Mouse (Mus musculus) kidney, adult 2 months (tissue): ENCODE data around the gene Slc32a1. TPM values are rescaled to one million over a fixed set of nuclear protein-coding genes. Genes with fewer than 3 reads are reported as not detected.

Experiments used
- DNase-seq: peaks from one replicate; pipeline ENCODE4 v3.0.0; 2021
- H3K27ac ChIP-seq: fragments of 200-500 bp; 2 replicates; pipeline ENCODE4 v1.5.1; 2012; ENCODE audit warnings: low read depth, low read length, control low read depth, inconsistent platforms; ENCODE audit not compliant: insufficient read depth
- H3K27me3 ChIP-seq: fragments of 200-500 bp; replicated peaks from 2 replicates; pipeline ENCODE4 v1.6.1; 2012; ENCODE audit warnings: mild to moderate bottlenecking, moderate library complexity, low read length, inconsistent platforms; ENCODE audit not compliant: control insufficient read depth, insufficient read depth
- H3K36me3 ChIP-seq: fragments of 200-500 bp; 2 replicates; pipeline ENCODE4 v1.6.1; 2012; ENCODE audit warnings: mild to moderate bottlenecking, moderate library complexity, low read length, inconsistent platforms; ENCODE audit not compliant: control insufficient read depth, insufficient read depth
- H3K4me1 ChIP-seq: fragments of 200-500 bp; 2 replicates; pipeline ENCODE4 v1.6.1; 2011; ENCODE audit warnings: low read length; ENCODE audit not compliant: control insufficient read depth, insufficient read depth
- H3K4me3 ChIP-seq: fragments of 200-500 bp; 2 replicates; pipeline ENCODE4 v1.5.1; 2011; ENCODE audit warnings: mild to moderate bottlenecking, low read depth, low read length, control low read depth; ENCODE audit not compliant: insufficient read depth
- CTCF ChIP-seq: fragments of 200-500 bp; conservative IDR thresholded peaks from 2 replicates; pipeline ENCODE4 v1.5.1; 2011; ENCODE audit warnings: low read depth, mild to moderate bottlenecking, control low read depth, low read length, moderate library complexity, mixed read lengths; ENCODE audit not compliant: insufficient read depth, insufficient read length
- POLR2A ChIP-seq: fragments of 200-500 bp; IDR thresholded peaks from one replicate; pipeline ENCODE4 v1.6.1; 2011; ENCODE audit warnings: low read depth, low read length, control low read depth
- WGBS: fragments of 180-500 bp; shearing (Covaris S2); methylation state at CpG from one replicate; pipeline ENCODE4 v1.1.7; 2018; 5-methylcytosine and 5-hydroxymethylcytosine counted together
- polyA plus RNA-seq: library from polyadenylated mRNA; depleted of rRNA; stranded (reverse); fragments of >200 nt; gene quantifications from 2 replicates; pipeline ENCODE4 v1.2.3, GENCODE M21; 2012

Gene Slc32a1
- polyA plus RNA-seq, 1 experiment, result not detected

GRCm38 (mm10) chr2:158600517-158600916 is 10.1 kb upstream of the Slc32a1 start:
- DNase-seq, result no peak
- Histone ChIP-seq H3K4me1 (no peaks in the 10 kb centered on the region), H3K36me3 (no peaks in the 10 kb centered on the region), H3K27me3 (no peaks in the 10 kb centered on the region; the same call in 1 of the 2 replicates), H3K4me3 (no peak overlapping the region), H3K27ac (no peak overlapping the region)
- no peak for TF ChIP-seq CTCF
- no peak for TF ChIP-seq POLR2A
- WGBS, result 11% methylated on average over 3 of the region's 3 CpGs

GRCm38 (mm10) chr2:158601326-158601725 is 9.2 kb upstream of the Slc32a1 start:
- TF ChIP-seq CTCF (no peak), POLR2A (no peak)
- Histone ChIP-seq H3K36me3 (no peaks in the 10 kb centered on the region), H3K4me3 (no peak overlapping the region), H3K4me1 (no peaks in the 10 kb centered on the region), H3K27me3 (no peaks in the 10 kb centered on the region; the same call in 1 of the 2 replicates), H3K27ac (no peak overlapping the region)
- WGBS, result 81% methylated on average over 1 of the region's 1 CpGs
- DNase-seq, result no peak

- H3K27me3 ChIP-seq, result no peaks in the 10 kb centered on the region; the same call in 1 of the 2 replicates
- no peak overlapping the region for H3K27ac ChIP-seq
- no peak overlapping the region for H3K4me3 ChIP-seq
- H3K36me3 ChIP-seq, result no peaks in the 10 kb centered on the region
- no peak for TF ChIP-seq CTCF
- TF ChIP-seq POLR2A, result no peak
- WGBS, result 6% methylated on average over 15 of the region's 15 CpGs
- no peak for DNase-seq
- no peaks in the 10 kb centered on the region for H3K4me1 ChIP-seq
Measured at GRCm38 (mm10) chr2:158602663-158603062, 7.9 kb upstream of the Slc32a1 start.

DNA sequence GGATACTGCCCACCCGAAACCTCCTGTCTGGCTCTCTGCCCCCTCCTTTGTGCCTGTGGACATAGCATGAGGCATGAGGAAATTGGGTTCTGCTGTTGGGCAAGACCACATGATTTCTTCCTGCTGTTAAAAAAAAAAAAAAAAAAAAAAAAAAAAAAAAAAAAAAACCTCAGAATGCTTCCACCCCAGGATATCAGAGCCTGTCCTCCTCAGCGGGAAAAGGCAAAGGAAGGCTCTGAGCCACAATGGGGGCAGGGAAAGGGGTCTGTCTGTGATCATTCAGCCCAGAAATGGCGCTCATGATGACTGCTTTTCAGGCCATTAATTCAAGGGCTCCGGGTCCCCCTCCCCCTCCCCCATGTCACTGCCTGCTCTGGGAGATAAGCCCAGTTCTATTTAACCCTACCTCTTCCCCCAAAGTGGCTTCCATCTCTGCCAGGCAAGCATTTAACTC is 4.0 kb upstream of the Slc32a1 start:
- peaks cover 2% of the 10 kb centered on the region; the same call in 1 of the 2 replicates for H3K27me3 ChIP-seq
- TF ChIP-seq CTCF, result no peak
- TF ChIP-seq POLR2A, result no peak
- no peak overlapping the region for H3K27ac ChIP-seq
- no peak for DNase-seq
- H3K4me3 ChIP-seq, result no peak overlapping the region
- H3K36me3 ChIP-seq, result no peaks in the 10 kb centered on the region
- 4% methylated on average over 4 of the region's 4 CpGs for WGBS
- H3K4me1 ChIP-seq, result no peaks in the 10 kb centered on the region

- H3K4me3 ChIP-seq, result no peak overlapping the region
- no peaks in the 10 kb centered on the region for H3K36me3 ChIP-seq
- DNase-seq, result no peak
- H3K4me1 ChIP-seq, result no peaks in the 10 kb centered on the region
- WGBS, result 2% methylated on average over 27 of the region's 27 CpGs
- TF ChIP-seq POLR2A (no peak), CTCF (no peak)
- H3K27ac ChIP-seq, result no peak overlapping the region
- peaks cover 2% of the 10 kb centered on the region for H3K27me3 ChIP-seq
Measured at GRCm38 (mm10) chr2:158609681-158610080, 886 bp upstream of the Slc32a1 start.

DNA sequence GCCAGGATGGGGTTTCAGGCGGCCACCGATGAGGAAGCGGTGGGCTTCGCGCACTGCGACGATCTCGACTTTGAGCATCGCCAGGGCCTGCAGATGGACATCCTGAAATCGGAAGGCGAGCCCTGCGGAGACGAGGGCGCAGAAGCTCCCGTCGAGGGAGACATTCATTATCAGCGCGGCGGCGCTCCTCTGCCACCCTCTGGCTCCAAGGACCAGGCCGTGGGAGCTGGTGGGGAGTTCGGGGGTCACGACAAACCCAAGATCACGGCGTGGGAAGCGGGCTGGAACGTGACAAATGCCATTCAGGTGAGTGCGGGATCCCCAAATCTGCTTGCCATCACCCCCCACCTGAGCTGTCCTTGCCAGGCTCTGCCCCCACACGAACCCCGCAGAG is 756 bp downstream of the Slc32a1 start:
- TF ChIP-seq POLR2A (no peak), CTCF (no peak)
- peaks cover 2% of the 10 kb centered on the region for H3K27me3 ChIP-seq
- H3K4me3 ChIP-seq, result no peak overlapping the region
- no peak overlapping the region for H3K27ac ChIP-seq
- no peaks in the 10 kb centered on the region for H3K4me1 ChIP-seq
- H3K36me3 ChIP-seq, result no peaks in the 10 kb centered on the region
- WGBS, result 3% methylated on average over 30 of the region's 30 CpGs
- no peak for DNase-seq

- no peak for DNase-seq
- Histone ChIP-seq H3K4me3 (no peak overlapping the region), H3K4me1 (no peaks in the 10 kb centered on the region), H3K27ac (no peak overlapping the region), H3K27me3 (peaks cover 2% of the 10 kb centered on the region), H3K36me3 (no peaks in the 10 kb centered on the region)
- no peak for TF ChIP-seq CTCF
- no peak for TF ChIP-seq POLR2A
- 7% methylated on average over 30 of the region's 30 CpGs for WGBS
Measured at GRCm38 (mm10) chr2:158611726-158612670, 1.4 kb downstream of the Slc32a1 start.
